Comparison of ENCODE assay signal across 23 mouse cellular contexts in the genomic region with DNA sequence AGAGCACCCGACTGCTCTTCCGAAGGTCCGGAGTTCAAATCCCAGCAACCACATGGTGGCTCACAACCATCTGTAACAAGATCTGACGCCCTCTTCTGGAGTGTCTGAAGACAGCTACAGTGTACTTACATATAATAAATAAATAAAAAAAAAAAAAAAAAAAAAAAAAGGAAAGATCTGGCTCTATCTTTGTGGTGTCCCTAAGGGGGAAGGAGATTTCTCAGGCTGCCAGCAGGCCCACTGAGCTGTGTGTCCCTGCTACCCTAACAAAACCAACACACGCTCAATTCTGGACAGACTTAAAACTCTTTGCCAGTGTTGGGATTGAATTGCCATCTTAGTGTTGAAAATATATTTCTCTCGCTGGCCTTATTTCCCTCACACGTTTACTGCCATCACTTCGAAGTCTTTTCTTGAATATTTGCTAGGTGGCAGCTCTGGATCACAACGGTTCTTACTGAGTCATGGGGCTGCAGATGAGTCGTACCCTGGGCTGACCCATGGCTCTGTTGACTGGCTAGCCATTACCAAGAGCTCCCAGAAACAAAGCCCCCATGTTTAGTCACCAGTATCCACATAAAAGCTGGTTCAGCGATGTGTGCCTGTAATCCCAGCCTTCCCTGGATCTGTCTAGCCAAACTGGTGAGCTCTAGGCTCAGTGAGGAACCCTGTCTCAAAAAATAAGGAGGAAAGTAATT.
"Had no signal": no experiment of that assay in that cellular context is flagged by ENCODE, and none has a peak within 500 bp of the region (broad histone marks: within the 10 kb centered on the region; RNA-seq: fewer than 3 reads in every experiment).

No protein-coding gene starts in this region.

- DNase-seq: gastrocnemius, adult 2 months; gastrocnemius, postnatal 10 days; gastrocnemius, postnatal 25 days; heart, adult 18-20 months; heart, postnatal 10 days; heart, postnatal 4 days; kidney, adult 18-20 months; kidney, adult 8-10 months; kidney, postnatal 10 days; kidney, postnatal 25 days; kidney, postnatal 4 days; liver; liver, embryonic 13.5 days had no signal

- H3K9ac ChIP-seq: heart, embryonic 12.5 days; hindbrain, embryonic 12.5 days; hindbrain, embryonic 14.5 days; intestine, embryonic 15.5 days; limb, embryonic 12.5 days; liver, embryonic 13.5 days had no signal

- H3K27ac ChIP-seq: gastrocnemius, adult 2 months; heart, embryonic 10.5 days; hindbrain, embryonic 10.5 days; hindbrain, embryonic 12.5 days; hindbrain, embryonic 14.5 days; intestine, embryonic 15.5 days; layer of hippocampus, adult 2 months; left cerebral cortex, adult 2 months; limb, embryonic 10.5 days; limb, embryonic 12.5 days; liver, embryonic 13.5 days had no signal

- H3K4me3 ChIP-seq: gastrocnemius, adult 2 months; heart, embryonic 10.5 days; heart, embryonic 12.5 days; hindbrain, embryonic 10.5 days; hindbrain, embryonic 12.5 days; intestine, embryonic 15.5 days; layer of hippocampus, adult 2 months; left cerebral cortex, adult 2 months; limb, embryonic 10.5 days; limb, embryonic 12.5 days; liver, embryonic 13.5 days had no signal

- H3K36me3 ChIP-seq: heart, embryonic 10.5 days; heart, embryonic 12.5 days; hindbrain, embryonic 10.5 days; hindbrain, embryonic 12.5 days; intestine, embryonic 15.5 days; limb, embryonic 10.5 days; limb, embryonic 12.5 days; liver, embryonic 13.5 days had no signal

- H3K4me1 ChIP-seq: liver, embryonic 13.5 days had no signal

- H3K9me3 ChIP-seq: heart, embryonic 10.5 days; heart, embryonic 12.5 days; hindbrain, embryonic 10.5 days; hindbrain, embryonic 12.5 days; intestine, embryonic 15.5 days; limb, embryonic 10.5 days; limb, embryonic 12.5 days; liver, embryonic 13.5 days had no signal
